Mouse (Mus musculus) limb, embryonic 11.5 days (tissue): ENCODE results near the gene Epb41l1. TPM values are rescaled to one million over a fixed set of nuclear protein-coding genes. Genes with fewer than 3 reads are reported as not detected.

Experiments used
- ATAC-seq: fragments of 200-750 bp; cut with Nextera tagmentation; 2 replicates; pipeline ENCODE4 v1.8.0; 2017; ENCODE audit warnings: low read depth; ENCODE audit not compliant: insufficient number of reproducible peaks, low FRiP score, low TSS enrichment
- DNase-seq: peaks from one replicate; pipeline ENCODE4 v3.0.0-alpha.2; 2015; ENCODE audit warnings: low spot score
- H3K27ac ChIP-seq: fragments of 300-500 bp; sonication (generic); replicated peaks from 2 replicates; pipeline ENCODE4 v1.5.1; 2014; ENCODE audit warnings: low read depth, mild to moderate bottlenecking, low read length
- H3K27me3 ChIP-seq: fragments of 300-500 bp; sonication (generic); 2 replicates; pipeline ENCODE4 v1.6.1; 2014; ENCODE audit warnings: mild to moderate bottlenecking, low read length, mixed read lengths; ENCODE audit not compliant: control insufficient read depth, insufficient read depth
- H3K36me3 ChIP-seq: fragments of 300-500 bp; sonication (generic); 2 replicates; pipeline ENCODE4 v1.6.1; 2014; ENCODE audit warnings: mild to moderate bottlenecking, low read length, moderate library complexity, mixed read lengths; ENCODE audit not compliant: control insufficient read depth, insufficient read depth
- H3K4me1 ChIP-seq: fragments of 300-500 bp; sonication (generic); 2 replicates; pipeline ENCODE4 v1.6.1; 2014; ENCODE audit warnings: low read length, mixed read lengths; ENCODE audit not compliant: control insufficient read depth, insufficient read depth
- H3K4me2 ChIP-seq: fragments of 300-500 bp; sonication (generic); 2 replicates; pipeline ENCODE4 v1.6.1; 2014; ENCODE audit warnings: low read depth, mild to moderate bottlenecking, moderate library complexity; ENCODE audit not compliant: severe bottlenecking
- H3K4me3 ChIP-seq: fragments of 300-500 bp; sonication (generic); 2 replicates; pipeline ENCODE4 v1.5.1; 2014; ENCODE audit warnings: low read depth, low read length
- H3K9ac ChIP-seq: fragments of 300-500 bp; sonication (generic); 2 replicates; pipeline ENCODE4 v1.6.1; 2014; ENCODE audit warnings: mild to moderate bottlenecking, low read length
- H3K9me3 ChIP-seq: fragments of 300-500 bp; sonication (generic); 2 replicates; pipeline ENCODE4 v1.6.1; 2016; ENCODE audit warnings: low read length; ENCODE audit not compliant: control insufficient read depth
- WGBS: fragments of 180-500 bp; shearing (Covaris S2); extraction: QIAGEN DNeasy Blood & Tissue Kit; methylation state at CpG from one replicate; pipeline ENCODE4 v1.1.7; 2014; 5-methylcytosine and 5-hydroxymethylcytosine counted together
- polyA plus RNA-seq: library from polyadenylated mRNA; unstranded; fragments of >200 nt; fragmentation: Nextera tagmentation; extraction: Ambion mirVana; gene quantifications from 2 replicates; pipeline ENCODE4 v1.2.1, GENCODE M21; 2014

The Epb41l1 gene
- polyA plus RNA-seq, 1 experiment from 2014 or later: 2.1 TPM

DNA sequence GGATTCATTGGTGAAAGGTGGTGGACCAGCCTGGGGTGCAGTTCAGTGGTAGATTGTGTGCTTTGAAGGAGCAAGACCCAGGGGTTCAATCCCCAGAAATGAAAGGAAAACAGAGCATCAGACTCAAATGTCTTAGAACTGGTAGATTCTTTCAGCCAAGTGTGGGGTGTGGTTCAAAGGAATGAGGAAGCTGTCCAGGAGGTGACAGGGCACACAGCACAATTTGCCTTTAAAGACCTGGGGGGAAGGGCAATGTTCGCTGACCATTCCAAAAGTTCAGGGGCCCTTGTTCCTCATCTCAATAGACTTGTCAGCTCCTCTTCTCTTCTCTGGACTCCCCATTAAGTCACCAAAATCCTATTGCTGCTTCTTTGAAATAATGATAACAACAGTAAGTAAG is 3.5 kb upstream of the Epb41l1 start:
- H3K27ac ChIP-seq: no peak overlapping the region
- no peaks in the 10 kb centered on the region for H3K36me3 ChIP-seq
- no peak overlapping the region for H3K4me3 ChIP-seq
- no peak overlapping the region for H3K9ac ChIP-seq
- H3K9me3 ChIP-seq: no peaks in the 10 kb centered on the region
- peaks cover 8% of the 10 kb centered on the region; the same call in 1 of the 2 replicates for H3K4me1 ChIP-seq
- no peak for DNase-seq
- no peak overlapping the region for H3K4me2 ChIP-seq
- no peak for ATAC-seq
- WGBS: 45% methylated on average over 1 of the region's 1 CpGs
- H3K27me3 ChIP-seq: peaks cover 24% of the 10 kb centered on the region

DNA sequence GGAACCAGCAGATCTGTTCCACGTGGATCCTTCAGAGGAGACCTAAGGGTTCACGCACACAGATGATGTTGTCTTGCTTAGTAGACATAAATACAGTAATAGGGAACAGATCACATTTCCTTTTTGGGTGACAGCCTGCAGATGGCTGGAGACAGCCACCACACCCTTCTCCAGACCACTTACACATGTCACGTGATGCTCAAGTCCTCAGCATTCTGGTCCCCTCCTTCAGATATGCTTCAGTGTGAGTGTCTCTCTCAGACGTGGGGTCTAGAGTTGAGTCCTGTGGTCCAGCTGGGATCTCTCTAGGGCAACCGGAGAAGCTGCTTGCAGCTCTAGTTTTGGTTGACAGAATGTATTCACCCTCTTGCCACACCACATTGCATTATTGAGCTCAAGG is 2.2 kb upstream of the Epb41l1 start:
- Histone ChIP-seq H3K27ac (no peak overlapping the region), H3K9ac (no peak overlapping the region), H3K27me3 (peaks cover 37% of the 10 kb centered on the region), H3K36me3 (no peaks in the 10 kb centered on the region), H3K4me2 (no peak overlapping the region), H3K4me3 (no peak overlapping the region), H3K9me3 (no peaks in the 10 kb centered on the region), H3K4me1 (peaks cover 8% of the 10 kb centered on the region; the same call in 1 of the 2 replicates)
- ATAC-seq: no peak
- DNase-seq: no peak
- 85% methylated on average over 5 of the region's 5 CpGs for WGBS

DNA sequence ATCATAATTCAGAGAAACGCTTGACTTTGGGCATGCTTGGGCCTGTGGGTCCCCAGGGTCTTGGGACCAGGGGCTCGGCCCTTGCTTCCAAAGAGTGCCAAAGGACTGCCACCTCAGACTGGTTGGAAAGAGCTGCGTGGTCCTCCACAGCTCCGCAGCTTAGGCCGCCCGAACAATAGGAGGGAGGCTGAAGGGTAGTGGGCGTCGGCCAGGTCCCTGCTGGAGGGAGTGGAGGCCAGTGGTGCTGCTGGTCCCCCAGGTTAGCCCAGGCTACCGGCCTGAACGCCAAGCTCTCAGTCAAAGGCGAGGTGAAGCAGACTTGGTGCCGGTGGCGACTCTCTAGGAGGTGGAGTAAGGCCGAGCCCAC is 399 bp upstream of the Epb41l1 start:
- Histone ChIP-seq H3K4me3 (peak overlapping the region; percentile 65), H3K27ac (no peak overlapping the region), H3K4me1 (peaks cover 8% of the 10 kb centered on the region; the same call in 1 of the 2 replicates), H3K9ac (peak overlapping the region; percentile 72), H3K36me3 (no peaks in the 10 kb centered on the region), H3K4me2 (peak overlapping the region; percentile 97), H3K27me3 (peaks cover 43% of the 10 kb centered on the region), H3K9me3 (no peaks in the 10 kb centered on the region)
- WGBS: 7% methylated on average over 14 of the region's 14 CpGs
- DNase-seq (no peak), ATAC-seq (no peak)

DNA sequence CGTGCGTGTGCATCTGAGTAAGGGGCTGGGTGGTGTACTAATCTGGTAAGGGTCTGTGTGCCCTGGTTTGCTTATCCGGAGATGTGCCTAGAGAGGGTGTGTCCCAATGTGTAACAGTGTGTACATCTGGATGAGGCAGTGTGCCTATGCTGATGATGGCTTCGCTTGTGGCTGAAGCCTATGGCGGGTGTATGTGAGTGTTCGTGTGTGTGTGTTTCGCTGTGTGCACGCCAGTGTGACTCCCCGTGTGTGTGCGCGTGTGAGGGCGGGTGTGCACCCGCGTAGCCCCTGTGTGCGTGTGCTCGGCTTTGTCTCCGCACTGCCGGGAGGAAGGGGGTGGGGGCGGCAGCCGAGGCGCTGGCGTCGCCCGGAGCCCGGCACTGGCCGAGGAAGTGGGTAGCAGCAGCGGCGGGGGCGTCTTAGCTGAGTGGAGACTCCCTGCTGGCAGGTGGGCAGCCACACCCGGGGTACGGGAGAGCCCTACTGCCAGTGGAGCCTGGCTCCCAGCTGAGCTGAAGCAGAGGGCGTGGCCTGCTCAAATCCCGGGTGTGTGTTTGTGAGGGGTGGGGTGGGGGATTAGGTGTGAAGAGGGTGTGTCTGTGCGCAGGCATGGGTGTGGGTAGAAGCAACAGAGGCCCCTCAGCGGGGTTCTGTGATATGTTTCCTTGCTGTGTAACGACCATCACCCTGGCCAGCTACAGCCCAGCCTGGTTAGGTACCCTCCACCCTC is 837 bp downstream of the Epb41l1 start:
- H3K9ac ChIP-seq: peak overlapping the region; percentile 72
- peak; percentile 55 for DNase-seq
- peak; percentile 77; the same call in 1 of the 2 replicates for ATAC-seq
- peak overlapping the region; percentile 97 for H3K4me2 ChIP-seq
- peaks cover 8% of the 10 kb centered on the region; the same call in 1 of the 2 replicates for H3K4me1 ChIP-seq
- H3K27ac ChIP-seq: no peak overlapping the region
- WGBS: under 1% methylated on average over 36 of the region's 36 CpGs
- H3K9me3 ChIP-seq: no peaks in the 10 kb centered on the region
- H3K36me3 ChIP-seq: no peaks in the 10 kb centered on the region
- H3K27me3 ChIP-seq: peaks cover 43% of the 10 kb centered on the region
- peak overlapping the region; percentile 65 for H3K4me3 ChIP-seq

DNA sequence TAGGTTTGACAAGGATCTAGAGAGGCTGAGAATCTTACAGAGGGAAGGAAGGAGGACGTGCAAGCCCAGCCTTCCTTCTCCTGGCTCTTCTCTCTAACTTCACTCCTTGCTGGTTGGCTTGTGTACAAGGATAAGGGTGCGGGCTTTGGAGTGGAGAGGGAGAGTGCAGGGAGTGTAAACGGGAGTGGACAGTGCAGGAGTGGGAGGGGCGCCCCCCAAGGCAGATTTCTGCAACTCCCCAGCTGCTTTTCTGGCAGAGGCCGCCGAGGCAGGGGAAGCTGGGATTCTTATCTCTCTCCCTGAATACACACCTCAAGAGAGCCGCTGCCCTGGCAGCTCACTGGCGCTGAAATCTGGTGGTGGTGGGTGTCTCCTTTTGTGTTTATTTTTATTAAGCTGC is 1.9 kb downstream of the Epb41l1 start:
- no peak for DNase-seq
- H3K4me2 ChIP-seq: peak overlapping the region; percentile 10; the same call in 1 of the 2 replicates
- no peak overlapping the region for H3K27ac ChIP-seq
- WGBS: 4% methylated on average over 8 of the region's 8 CpGs
- H3K4me3 ChIP-seq: no peak overlapping the region
- ATAC-seq: no peak
- H3K4me1 ChIP-seq: peaks cover 8% of the 10 kb centered on the region; the same call in 1 of the 2 replicates
- H3K36me3 ChIP-seq: no peaks in the 10 kb centered on the region
- peaks cover 43% of the 10 kb centered on the region for H3K27me3 ChIP-seq
- no peaks in the 10 kb centered on the region for H3K9me3 ChIP-seq
- H3K9ac ChIP-seq: no peak overlapping the region

DNA sequence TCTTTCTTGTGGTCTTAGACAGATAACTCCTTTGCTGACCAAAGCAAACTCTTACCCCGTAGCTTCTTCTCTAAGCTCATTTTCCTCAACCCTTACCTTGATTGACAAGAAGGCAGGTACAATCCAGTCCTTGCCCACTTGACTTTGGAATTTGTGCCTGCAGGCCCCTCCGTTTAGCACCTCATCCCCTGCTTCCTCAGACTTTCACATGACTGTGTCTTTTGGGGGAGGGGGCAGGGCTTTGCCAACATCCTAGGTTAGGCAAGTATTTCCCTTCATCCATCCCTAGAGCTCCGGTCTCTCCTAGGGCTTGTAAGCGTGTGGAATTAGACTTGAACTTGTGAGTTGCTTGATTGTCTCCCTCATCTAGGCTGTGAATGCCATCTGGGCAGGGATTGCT is 3.0 kb downstream of the Epb41l1 start:
- no peak overlapping the region for H3K27ac ChIP-seq
- no peaks in the 10 kb centered on the region for H3K9me3 ChIP-seq
- H3K27me3 ChIP-seq: peaks cover 43% of the 10 kb centered on the region
- no peaks in the 10 kb centered on the region for H3K36me3 ChIP-seq
- no peak overlapping the region for H3K9ac ChIP-seq
- H3K4me1 ChIP-seq: peaks cover 8% of the 10 kb centered on the region; the same call in 1 of the 2 replicates
- WGBS: 81% methylated on average over 4 of the region's 4 CpGs
- ATAC-seq (no peak), DNase-seq (no peak)
- no peak overlapping the region for H3K4me2 ChIP-seq
- H3K4me3 ChIP-seq: no peak overlapping the region

DNA sequence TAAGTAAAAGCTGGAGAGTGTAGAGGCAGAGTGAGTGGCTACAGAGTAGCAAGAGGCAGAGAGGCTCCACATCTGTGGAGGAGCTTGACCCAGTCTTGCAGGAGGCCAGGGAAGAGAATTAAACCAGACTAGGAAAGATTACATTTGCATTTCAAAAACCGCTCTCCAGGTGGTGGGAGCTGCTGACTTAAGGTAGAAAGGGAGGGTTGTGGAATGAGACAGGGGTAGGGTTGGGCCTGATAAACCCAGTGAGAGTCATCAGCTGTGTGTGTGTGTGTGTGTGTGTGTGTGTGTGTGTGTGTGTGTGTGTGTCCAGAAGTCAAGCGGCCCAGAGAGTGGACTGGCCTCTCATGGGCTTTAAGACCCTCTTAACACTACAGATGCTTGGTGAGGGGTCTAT is 4.9 kb downstream of the Epb41l1 start:
- Histone ChIP-seq H3K4me1 (peaks cover 13% of the 10 kb centered on the region; the same call in 1 of the 2 replicates), H3K4me2 (no peak overlapping the region), H3K9me3 (no peaks in the 10 kb centered on the region), H3K27me3 (peaks cover 31% of the 10 kb centered on the region), H3K4me3 (no peak overlapping the region), H3K9ac (no peak overlapping the region), H3K27ac (no peak overlapping the region), H3K36me3 (no peaks in the 10 kb centered on the region)
- DNase-seq: no peak
- no peak for ATAC-seq
- 44% methylated on average over 1 of the region's 2 CpGs for WGBS

DNA sequence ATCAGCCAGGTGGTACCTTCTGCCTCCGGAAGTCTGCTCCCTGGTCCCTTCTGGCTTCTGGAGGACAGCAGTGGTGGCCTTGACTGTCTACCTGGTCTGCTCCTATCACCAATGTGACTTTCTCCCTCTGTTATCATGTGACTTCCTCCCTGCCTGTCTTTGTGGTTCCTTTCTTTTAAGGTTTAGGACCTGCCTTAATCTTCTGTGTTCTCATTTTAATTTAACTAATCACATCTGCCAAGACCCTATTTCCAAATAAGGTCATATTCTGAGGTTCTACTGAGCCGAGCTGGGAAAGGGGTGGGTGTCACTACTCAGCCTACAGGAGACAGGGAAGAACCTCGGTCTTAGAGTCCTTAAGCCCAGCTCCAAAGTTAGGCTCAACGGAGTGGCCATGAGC is 5.4 kb downstream of the Epb41l1 start:
- ATAC-seq: no peak
- no peak overlapping the region for H3K27ac ChIP-seq
- H3K4me3 ChIP-seq: no peak overlapping the region
- no peaks in the 10 kb centered on the region for H3K36me3 ChIP-seq
- H3K4me1 ChIP-seq: peaks cover 12% of the 10 kb centered on the region; the same call in 1 of the 2 replicates
- H3K4me2 ChIP-seq: no peak overlapping the region
- no peak overlapping the region for H3K9ac ChIP-seq
- H3K27me3 ChIP-seq: peaks cover 29% of the 10 kb centered on the region
- no peaks in the 10 kb centered on the region for H3K9me3 ChIP-seq
- 65% methylated on average over 4 of the region's 4 CpGs for WGBS
- DNase-seq: no peak
